Mouse (Mus musculus) liver, adult 2 months (tissue): ENCODE data around the gene Cdk5r1. TPM values are rescaled to one million over a fixed set of nuclear protein-coding genes. Genes with fewer than 3 reads are reported as not detected.
A peak's percentile ranks its signal among the peaks of the same experiment; 100 is the strongest.

Experiments used
- DNase-seq: peaks from one replicate; pipeline ENCODE4 v3.0.0-alpha.2; 2011; ENCODE audit warnings: low read depth, low spot score; ENCODE audit errors: extremely low read depth
- H3K27ac ChIP-seq: fragments of 200-500 bp; replicated peaks from 2 replicates; pipeline ENCODE4 v1.5.1; 2012; ENCODE audit warnings: low read depth, mild to moderate bottlenecking, control low read depth, inconsistent platforms, low read length; ENCODE audit not compliant: insufficient read depth
- H3K27me3 ChIP-seq: fragments of 200-500 bp; 2 replicates; pipeline ENCODE4 v1.6.1; 2012; ENCODE audit warnings: mild to moderate bottlenecking, moderate library complexity, low read length, inconsistent platforms; ENCODE audit not compliant: control insufficient read depth, insufficient read depth
- H3K36me3 ChIP-seq: fragments of 200-500 bp; 2 replicates; pipeline ENCODE4 v1.6.1; 2012; ENCODE audit warnings: low read length, inconsistent platforms; ENCODE audit not compliant: control insufficient read depth, insufficient read depth
- H3K4me1 ChIP-seq: fragments of 200-500 bp; 2 replicates; pipeline ENCODE4 v1.6.1; 2011; ENCODE audit warnings: low read length; ENCODE audit not compliant: control insufficient read depth, insufficient read depth
- H3K4me3 ChIP-seq: fragments of 200-500 bp; 2 replicates; pipeline ENCODE4 v1.5.1; 2011; ENCODE audit warnings: low read depth, mild to moderate bottlenecking, control low read depth, low read length, moderate library complexity; ENCODE audit not compliant: insufficient read depth
- H3K79me2 ChIP-seq: fragments of 200-500 bp; 2 replicates; pipeline ENCODE4 v1.6.1; 2012; ENCODE audit warnings: inconsistent platforms, mild to moderate bottlenecking, low read length, moderate library complexity; ENCODE audit not compliant: control insufficient read depth, insufficient read depth
- H3K9ac ChIP-seq: fragments of 200-500 bp; 2 replicates; pipeline ENCODE4 v1.6.1; 2012; ENCODE audit warnings: low read depth, mild to moderate bottlenecking, control low read depth, inconsistent platforms, low read length
- CTCF ChIP-seq: fragments of 200-500 bp; IDR thresholded peaks from 2 replicates; pipeline ENCODE4 v1.5.1; 2011; ENCODE audit warnings: low read depth, low read length, control low read depth
- POLR2A ChIP-seq: fragments of 200-500 bp; IDR thresholded peaks from 2 replicates; pipeline ENCODE4 v1.6.1; 2011; ENCODE audit warnings: low read length, control low read depth; ENCODE audit not compliant: insufficient read depth; ENCODE audit errors: extremely low read depth
- whole genome bisulfite sequencing: fragments of 180-500 bp; shearing (Covaris S2); methylation state at CpG from one replicate; pipeline ENCODE4 v1.1.7; 2018; 5-methylcytosine and 5-hydroxymethylcytosine counted together
- polyA plus RNA-seq: library from polyadenylated mRNA; depleted of rRNA; stranded (reverse); fragments of >200 nt; gene quantifications from 2 replicates; pipeline ENCODE4 v1.2.3, GENCODE M21; 2012
- total RNA-seq: library from RNA; depleted of rRNA; stranded (reverse); fragments of >200 nt; gene quantifications from 2 replicates; pipeline ENCODE4 v1.2.3, GENCODE M21; 2014

Cdk5r1 gene
- total and polyA plus RNA-seq, 2 experiments: 0.18 to 0.61 TPM

- TF ChIP-seq CTCF: no peak
- no peak for TF ChIP-seq POLR2A
- no peaks in the 10 kb centered on the region for H3K27me3 ChIP-seq
- WGBS: 71% methylated on average over 6 of the region's 6 CpGs
- no peak overlapping the region for H3K27ac ChIP-seq
- no peaks in the 10 kb centered on the region for H3K79me2 ChIP-seq
- H3K4me1 ChIP-seq: no peaks in the 10 kb centered on the region
- no peak for DNase-seq
- no peak overlapping the region for H3K9ac ChIP-seq
- no peak overlapping the region for H3K4me3 ChIP-seq
- no peaks in the 10 kb centered on the region for H3K36me3 ChIP-seq
Observed at GRCm38 (mm10) chr11:80504519-80505385, 27.9 kb downstream of the Cdk5r1 start.

GRCm38 (mm10) chr11:80505581-80505980 lies 28.8 kb downstream of the Cdk5r1 start:
- TF ChIP-seq CTCF: no peak
- TF ChIP-seq POLR2A: no peak
- H3K79me2 ChIP-seq: no peaks in the 10 kb centered on the region
- 89% methylated on average over 3 of the region's 3 CpGs for WGBS
- DNase-seq: no peak
- no peaks in the 10 kb centered on the region for H3K4me1 ChIP-seq
- H3K36me3 ChIP-seq: no peaks in the 10 kb centered on the region
- no peak overlapping the region for H3K4me3 ChIP-seq
- H3K27ac ChIP-seq: no peak overlapping the region
- no peak overlapping the region for H3K9ac ChIP-seq
- no peaks in the 10 kb centered on the region for H3K27me3 ChIP-seq

GRCm38 (mm10) chr11:80506483-80506882 lies 29.7 kb downstream of the Cdk5r1 start:
- H3K4me3 ChIP-seq: no peak overlapping the region
- H3K4me1 ChIP-seq: no peaks in the 10 kb centered on the region
- TF ChIP-seq POLR2A (no peak), CTCF (no peak)
- no peaks in the 10 kb centered on the region for H3K79me2 ChIP-seq
- no peak overlapping the region for H3K27ac ChIP-seq
- H3K27me3 ChIP-seq: no peaks in the 10 kb centered on the region
- no peak for DNase-seq
- no peak overlapping the region for H3K9ac ChIP-seq
- H3K36me3 ChIP-seq: no peaks in the 10 kb centered on the region

- no peak overlapping the region for H3K9ac ChIP-seq
- no peak overlapping the region for H3K4me3 ChIP-seq
- H3K4me1 ChIP-seq: no peaks in the 10 kb centered on the region
- TF ChIP-seq POLR2A (no peak), CTCF (no peak)
- no peak for DNase-seq
- 82% methylated on average over 6 of the region's 6 CpGs for WGBS
- H3K27me3 ChIP-seq: no peaks in the 10 kb centered on the region
- no peaks in the 10 kb centered on the region for H3K36me3 ChIP-seq
- H3K27ac ChIP-seq: no peak overlapping the region
- H3K79me2 ChIP-seq: no peaks in the 10 kb centered on the region
Observed at GRCm38 (mm10) chr11:80507791-80508190, 31.0 kb downstream of the Cdk5r1 start.

GRCm38 (mm10) chr11:80508361-80509175 lies 31.7 kb downstream of the Cdk5r1 start:
- DNase-seq: peak; percentile 14
- H3K9ac ChIP-seq: no peak overlapping the region
- WGBS: 72% methylated on average over 19 of the region's 19 CpGs
- no peaks in the 10 kb centered on the region for H3K36me3 ChIP-seq
- H3K27ac ChIP-seq: no peak overlapping the region
- H3K27me3 ChIP-seq: no peaks in the 10 kb centered on the region
- no peak overlapping the region for H3K4me3 ChIP-seq
- no peaks in the 10 kb centered on the region for H3K4me1 ChIP-seq
- TF ChIP-seq POLR2A (no peak), CTCF (no peak)
- H3K79me2 ChIP-seq: no peaks in the 10 kb centered on the region
